Mouse (Mus musculus): Measurements from ENCODE around the gene Sulf2. TPM values are rescaled to one million over a fixed set of nuclear protein-coding genes. Genes with fewer than 3 reads are reported as not detected.
A peak's percentile ranks its signal among the peaks of the same experiment; 100 is the strongest.

The Sulf2 gene
- polyA plus RNA-seq, 1 experiment = 25.8 TPM

GRCm38 (mm10) chr2:166170173-166170572, 14.7 kb upstream of the Sulf2 start:
- H3K4me3 ChIP-seq (ENCODE audit: insufficient read depth, poor library complexity, severe bottlenecking) = no peak overlapping the region
- TF ChIP-seq USF1 (IDR thresholded peaks at IDR 0.05; ENCODE audit: low read depth) (no peak), CTCF (IDR thresholded peaks at IDR 0.05; ENCODE audit: control insufficient read depth, insufficient read depth, insufficient read length) (no peak), FOSL1 (IDR thresholded peaks at IDR 0.05; ENCODE audit: insufficient read depth, low read length, poor library complexity, severe bottlenecking) (no peak), MYOD1 (IDR thresholded peaks at IDR 0.05; ENCODE audit: control insufficient read depth, insufficient read length, low read depth) (no peak), CEBPB (IDR thresholded peaks at IDR 0.05; ENCODE audit: low read depth) (no peak), MAX (IDR thresholded peaks at IDR 0.05) (no peak), MYOG (IDR thresholded peaks at IDR 0.05; ENCODE audit: control insufficient read depth, extremely low read depth, insufficient read length) (no peak)
- no peak overlapping the region for H3ac ChIP-seq (ENCODE audit: control insufficient read depth, insufficient read length, low read depth)
- H3K79me3 ChIP-seq (ENCODE audit: low read depth) = no peaks in the 10 kb centered on the region
- H3K27me3 ChIP-seq (ENCODE audit: control insufficient read depth, insufficient read depth, insufficient read length) = no peaks in the 10 kb centered on the region
- H3K79me2 ChIP-seq (ENCODE audit: control insufficient read depth, insufficient read depth) = no peaks in the 10 kb centered on the region
- H3K36me3 ChIP-seq (ENCODE audit: control insufficient read depth, insufficient read depth) = no peaks in the 10 kb centered on the region

GRCm38 (mm10) chr2:166168868-166169267, 13.4 kb upstream of the Sulf2 start:
- Histone ChIP-seq H3K36me3 (ENCODE audit: control insufficient read depth, insufficient read depth) (no peaks in the 10 kb centered on the region), H3K79me2 (ENCODE audit: control insufficient read depth, insufficient read depth) (no peaks in the 10 kb centered on the region), H3K4me3 (ENCODE audit: insufficient read depth, poor library complexity, severe bottlenecking) (no peak overlapping the region), H3K27me3 (ENCODE audit: control insufficient read depth, insufficient read depth, insufficient read length) (no peaks in the 10 kb centered on the region), H3K79me3 (ENCODE audit: low read depth) (no peaks in the 10 kb centered on the region), H3ac (ENCODE audit: control insufficient read depth, insufficient read length, low read depth) (no peak overlapping the region)
- TF ChIP-seq MYOG (IDR thresholded peaks at IDR 0.05; ENCODE audit: control insufficient read depth, extremely low read depth, insufficient read length) = no peak
- TF ChIP-seq MYOD1 (IDR thresholded peaks at IDR 0.05; ENCODE audit: control insufficient read depth, insufficient read length, low read depth) = no peak

GRCm38 (mm10) chr2:166167387-166167786, 11.9 kb upstream of the Sulf2 start:
- no peaks in the 10 kb centered on the region for H3K36me3 ChIP-seq (ENCODE audit: control insufficient read depth, insufficient read depth)
- no peaks in the 10 kb centered on the region for H3K79me2 ChIP-seq (ENCODE audit: control insufficient read depth, insufficient read depth)
- H3ac ChIP-seq (ENCODE audit: control insufficient read depth, insufficient read length, low read depth) = no peak overlapping the region
- H3K4me3 ChIP-seq (ENCODE audit: insufficient read depth, poor library complexity, severe bottlenecking) = no peak overlapping the region
- no peak for TF ChIP-seq USF1 (IDR thresholded peaks at IDR 0.05; ENCODE audit: low read depth)
- peak; percentile 54 for TF ChIP-seq FOSL1 (IDR thresholded peaks at IDR 0.05; ENCODE audit: insufficient read depth, low read length, poor library complexity, severe bottlenecking)
- TF ChIP-seq MYOD1 (IDR thresholded peaks at IDR 0.05; ENCODE audit: control insufficient read depth, insufficient read length, low read depth) = no peak
- no peak for TF ChIP-seq MAX (IDR thresholded peaks at IDR 0.05)
- no peak for TF ChIP-seq CEBPB (IDR thresholded peaks at IDR 0.05; ENCODE audit: low read depth)
- TF ChIP-seq CTCF (IDR thresholded peaks at IDR 0.05; ENCODE audit: control insufficient read depth, insufficient read depth, insufficient read length) = no peak
- TF ChIP-seq MYOG (IDR thresholded peaks at IDR 0.05; ENCODE audit: control insufficient read depth, extremely low read depth, insufficient read length) = no peak
- H3K27me3 ChIP-seq (ENCODE audit: control insufficient read depth, insufficient read depth, insufficient read length) = no peaks in the 10 kb centered on the region
- no peaks in the 10 kb centered on the region for H3K79me3 ChIP-seq (ENCODE audit: low read depth)

- no peaks in the 10 kb centered on the region for H3K36me3 ChIP-seq (ENCODE audit: control insufficient read depth, insufficient read depth)
- no peaks in the 10 kb centered on the region for H3K79me3 ChIP-seq (ENCODE audit: low read depth)
- H3ac ChIP-seq (ENCODE audit: control insufficient read depth, insufficient read length, low read depth) = no peak overlapping the region
- no peaks in the 10 kb centered on the region for H3K27me3 ChIP-seq (ENCODE audit: control insufficient read depth, insufficient read depth, insufficient read length)
- H3K79me2 ChIP-seq (ENCODE audit: control insufficient read depth, insufficient read depth) = no peaks in the 10 kb centered on the region
- H3K4me3 ChIP-seq (ENCODE audit: insufficient read depth, poor library complexity, severe bottlenecking) = no peak overlapping the region
- no peak for TF ChIP-seq CEBPB (IDR thresholded peaks at IDR 0.05; ENCODE audit: low read depth)
- TF ChIP-seq CTCF (IDR thresholded peaks at IDR 0.05; ENCODE audit: control insufficient read depth, insufficient read depth, insufficient read length) = no peak
- TF ChIP-seq MYOD1 (IDR thresholded peaks at IDR 0.05; ENCODE audit: control insufficient read depth, insufficient read length, low read depth) = no peak
- no peak for TF ChIP-seq MAX (IDR thresholded peaks at IDR 0.05)
- no peak for TF ChIP-seq MYOG (IDR thresholded peaks at IDR 0.05; ENCODE audit: control insufficient read depth, extremely low read depth, insufficient read length)
- TF ChIP-seq FOSL1 (IDR thresholded peaks at IDR 0.05; ENCODE audit: insufficient read depth, low read length, poor library complexity, severe bottlenecking) = no peak
- no peak for TF ChIP-seq USF1 (IDR thresholded peaks at IDR 0.05; ENCODE audit: low read depth)
Measured at GRCm38 (mm10) chr2:166165396-166165795, 9.9 kb upstream of the Sulf2 start.

GRCm38 (mm10) chr2:166164601-166165000, 9.1 kb upstream of the Sulf2 start:
- no peaks in the 10 kb centered on the region for H3K79me3 ChIP-seq (ENCODE audit: low read depth)
- TF ChIP-seq MAX (IDR thresholded peaks at IDR 0.05) (no peak), USF1 (IDR thresholded peaks at IDR 0.05; ENCODE audit: low read depth) (no peak), CEBPB (IDR thresholded peaks at IDR 0.05; ENCODE audit: low read depth) (no peak), FOSL1 (IDR thresholded peaks at IDR 0.05; ENCODE audit: insufficient read depth, low read length, poor library complexity, severe bottlenecking) (no peak), MYOG (IDR thresholded peaks at IDR 0.05; ENCODE audit: control insufficient read depth, extremely low read depth, insufficient read length) (no peak), CTCF (IDR thresholded peaks at IDR 0.05; ENCODE audit: control insufficient read depth, insufficient read depth, insufficient read length) (no peak), MYOD1 (IDR thresholded peaks at IDR 0.05; ENCODE audit: control insufficient read depth, insufficient read length, low read depth) (no peak)
- no peaks in the 10 kb centered on the region for H3K36me3 ChIP-seq (ENCODE audit: control insufficient read depth, insufficient read depth)

GRCm38 (mm10) chr2:166163917-166164316, 8.5 kb upstream of the Sulf2 start:
- Histone ChIP-seq H3K27me3 (ENCODE audit: control insufficient read depth, insufficient read depth, insufficient read length) (no peaks in the 10 kb centered on the region), H3ac (ENCODE audit: control insufficient read depth, insufficient read length, low read depth) (no peak overlapping the region), H3K4me3 (ENCODE audit: insufficient read depth, poor library complexity, severe bottlenecking) (no peak overlapping the region), H3K79me2 (ENCODE audit: control insufficient read depth, insufficient read depth) (no peaks in the 10 kb centered on the region), H3K36me3 (ENCODE audit: control insufficient read depth, insufficient read depth) (no peaks in the 10 kb centered on the region), H3K79me3 (ENCODE audit: low read depth) (no peaks in the 10 kb centered on the region)
- TF ChIP-seq MYOD1 (IDR thresholded peaks at IDR 0.05; ENCODE audit: control insufficient read depth, insufficient read length, low read depth) (no peak), CEBPB (IDR thresholded peaks at IDR 0.05; ENCODE audit: low read depth) (no peak), USF1 (IDR thresholded peaks at IDR 0.05; ENCODE audit: low read depth) (no peak), MAX (IDR thresholded peaks at IDR 0.05) (no peak), MYOG (IDR thresholded peaks at IDR 0.05; ENCODE audit: control insufficient read depth, extremely low read depth, insufficient read length) (no peak), FOSL1 (IDR thresholded peaks at IDR 0.05; ENCODE audit: insufficient read depth, low read length, poor library complexity, severe bottlenecking) (no peak)

More at GRCm38 (mm10) chr2:166164601-166165000, 9.1 kb upstream of the Sulf2 start:
- no peaks in the 10 kb centered on the region for H3K79me2 ChIP-seq (ENCODE audit: control insufficient read depth, insufficient read depth)
- no peaks in the 10 kb centered on the region for H3K27me3 ChIP-seq (ENCODE audit: control insufficient read depth, insufficient read depth, insufficient read length)
- no peak overlapping the region for H3ac ChIP-seq (ENCODE audit: control insufficient read depth, insufficient read length, low read depth)
- no peak overlapping the region for H3K4me3 ChIP-seq (ENCODE audit: insufficient read depth, poor library complexity, severe bottlenecking)

Measured in C2C12 (cell line).